Mouse (Mus musculus) lung, adult 2 months (tissue): ENCODE data around the gene Gprc5b.

Experiments
- CTCF ChIP-seq: fragments of 200-500 bp; IDR thresholded peaks from 2 replicates; pipeline ENCODE4 v1.5.1; 2011; ENCODE audit warnings: mild to moderate bottlenecking, low read length, control low read depth; ENCODE audit not compliant: insufficient read depth
- POLR2A ChIP-seq: fragments of 200-500 bp; IDR thresholded peaks from 2 replicates; pipeline ENCODE4 v1.6.1; 2011; ENCODE audit warnings: low read depth, mild to moderate bottlenecking, control low read depth, low read length, borderline replicate concordance; ENCODE audit errors: extremely low read depth

GRCm38 (mm10) chr7:118994231-118994842, 674 bp downstream of the Gprc5b start:
- no peak for TF ChIP-seq CTCF
- TF ChIP-seq POLR2A, result no peak
